Mouse (Mus musculus) lung, adult 18-20 months (tissue): ENCODE data around the gene Kbtbd7.
A peak's percentile ranks its signal among the peaks of the same experiment; 100 is the strongest.
"Not testable (repeated sequence)": the region's sequence is repeated elsewhere in the genome, so short reads cannot be mapped to it uniquely, and the experiment has no call there.

Source experiments
- DNase-seq, 2 experiments: peaks; one replicate each; pipeline ENCODE4 v3.0.0; 2022; ENCODE audit warnings: mixed read lengths in 2 of 2

Gene Kbtbd7

DNA sequence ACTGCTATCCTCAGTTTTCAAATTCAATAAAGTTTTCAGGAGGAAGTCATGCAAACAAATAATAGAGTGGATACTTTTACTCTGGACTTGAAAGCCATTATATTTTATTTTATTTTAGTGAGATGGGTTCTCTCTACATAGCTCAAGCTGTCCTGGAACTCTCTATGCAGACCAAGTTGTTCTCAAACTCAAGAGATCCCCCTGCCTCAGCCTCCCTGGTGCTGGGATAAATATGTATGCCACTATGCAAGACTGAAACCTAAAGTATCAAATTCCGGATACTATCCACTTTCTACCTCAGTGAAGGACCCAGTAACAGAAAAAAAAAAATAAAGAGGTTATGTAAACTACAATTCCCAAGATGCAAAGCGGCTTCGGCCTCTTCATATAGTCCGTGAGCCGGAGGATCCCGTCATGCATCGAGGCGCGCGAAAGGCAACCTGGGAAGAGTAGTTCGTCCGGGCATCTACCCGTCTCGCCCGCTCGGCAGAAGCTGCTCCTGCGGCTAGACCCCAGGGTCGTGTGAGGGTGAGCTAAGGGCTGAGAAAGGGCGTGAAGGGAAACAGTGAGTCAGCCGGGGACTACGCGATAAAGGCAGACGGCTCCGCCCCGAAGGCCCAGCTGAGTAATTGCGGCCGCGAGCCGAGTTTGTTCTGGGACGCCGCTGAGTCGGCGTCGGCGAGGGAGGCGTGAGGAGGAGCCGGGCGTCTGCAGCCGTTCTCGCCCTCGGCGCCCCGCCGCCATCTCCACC is at the start of gene Kbtbd7:
Gene Kbtbd7, plus strand, starts transcription at position 533 of the 751 bp plus-strand sequence.
- peak; percentile 97 for DNase-seq

DNA sequence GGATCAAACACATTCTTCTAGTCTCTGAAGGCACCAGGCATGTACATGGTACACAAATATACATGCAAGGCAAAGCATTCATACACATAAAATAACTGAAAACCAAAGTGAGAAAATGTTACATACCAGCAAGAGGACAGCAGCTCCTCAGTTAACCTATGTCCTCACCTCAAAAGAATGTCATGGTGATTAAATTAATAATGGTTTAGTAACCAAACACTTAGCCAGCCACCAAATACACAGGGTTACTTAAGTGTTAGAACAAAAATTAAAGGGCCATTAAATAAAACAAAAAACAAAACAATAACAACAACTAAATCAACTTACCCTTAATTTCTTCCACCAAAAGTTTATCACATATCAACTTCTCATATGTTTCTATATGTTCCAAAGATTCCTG is 49.3 kb upstream of the Kbtbd7 start:
- no peak for DNase-seq

DNA sequence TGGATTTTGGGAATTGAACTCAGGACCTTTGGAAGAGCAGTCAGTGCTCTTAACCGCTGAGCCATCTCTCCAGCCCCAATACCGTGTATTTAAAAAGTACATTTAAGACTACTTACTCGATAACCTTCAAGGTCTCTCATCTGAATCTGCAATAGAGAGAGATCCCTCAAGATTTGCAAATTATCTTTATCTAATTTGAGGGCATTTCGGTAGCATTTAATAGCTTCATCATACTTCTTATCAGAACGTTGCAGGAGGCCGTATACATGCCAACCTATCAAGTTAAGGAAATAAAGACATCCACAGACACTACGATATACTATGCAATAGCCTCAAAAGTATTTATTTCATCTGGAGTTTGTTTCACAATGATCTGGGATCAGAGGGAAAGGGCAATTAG is 43.2 kb upstream of the Kbtbd7 start:
- no peak for DNase-seq

DNA sequence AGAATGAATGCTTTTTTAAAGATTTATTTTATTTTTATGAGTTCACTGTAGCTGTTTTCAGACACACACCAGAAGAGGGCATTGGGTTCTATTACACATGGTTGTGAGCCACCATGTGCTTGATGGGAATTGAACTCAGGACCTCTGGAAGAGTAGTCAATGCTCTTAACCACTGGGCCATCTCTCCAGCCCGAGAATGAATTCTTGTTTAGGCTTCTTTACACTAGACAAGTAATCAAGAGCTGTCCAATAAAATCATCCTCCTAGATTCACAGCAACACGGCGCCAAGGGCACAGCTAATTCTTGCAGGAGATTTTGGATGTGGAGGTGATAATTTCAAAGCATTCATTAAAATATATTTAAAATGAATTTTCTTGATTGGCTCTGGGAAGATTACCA is 38.0 kb upstream of the Kbtbd7 start:
- no peak for DNase-seq

DNA sequence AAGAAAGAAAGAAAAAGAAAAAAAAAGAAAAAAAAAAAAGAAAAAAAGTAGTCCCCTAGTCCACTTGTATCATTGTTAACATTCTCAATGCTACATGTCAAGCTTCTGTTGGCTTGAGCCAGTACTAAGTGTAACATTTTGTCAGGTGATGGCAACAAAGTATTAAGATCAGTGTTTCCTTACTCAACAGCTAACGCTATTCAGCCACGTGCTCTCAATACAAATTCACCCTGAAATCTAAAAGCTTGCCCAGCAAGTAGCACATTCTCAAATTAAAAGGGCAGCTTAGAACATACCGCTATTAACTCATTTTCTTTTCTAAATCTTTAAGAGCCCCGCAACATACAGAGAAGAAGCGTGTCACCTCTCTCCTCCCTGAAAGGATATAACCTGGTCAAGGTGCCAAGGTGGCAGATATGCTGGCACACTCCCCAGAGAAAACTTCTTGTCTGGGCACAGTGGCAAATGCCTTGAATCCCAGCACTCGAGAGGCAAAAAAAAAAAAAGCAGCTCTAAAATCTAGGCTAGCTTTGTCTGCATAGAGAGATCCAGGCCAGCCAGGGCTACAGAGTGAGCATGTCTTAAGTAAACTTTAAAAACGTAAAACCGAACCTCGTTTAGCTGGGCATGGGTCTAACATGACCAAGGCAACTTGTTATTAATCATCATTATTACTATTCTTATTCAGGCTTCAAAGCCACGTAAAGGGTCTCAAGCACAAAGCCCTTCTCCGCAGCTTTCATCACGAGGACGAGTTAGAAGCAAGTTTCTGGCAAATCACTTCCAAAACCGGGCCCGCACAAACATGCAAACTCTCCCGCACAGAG is 36.7 kb upstream of the Kbtbd7 start:
- peak; percentile 31 to 43 for DNase-seq

DNA sequence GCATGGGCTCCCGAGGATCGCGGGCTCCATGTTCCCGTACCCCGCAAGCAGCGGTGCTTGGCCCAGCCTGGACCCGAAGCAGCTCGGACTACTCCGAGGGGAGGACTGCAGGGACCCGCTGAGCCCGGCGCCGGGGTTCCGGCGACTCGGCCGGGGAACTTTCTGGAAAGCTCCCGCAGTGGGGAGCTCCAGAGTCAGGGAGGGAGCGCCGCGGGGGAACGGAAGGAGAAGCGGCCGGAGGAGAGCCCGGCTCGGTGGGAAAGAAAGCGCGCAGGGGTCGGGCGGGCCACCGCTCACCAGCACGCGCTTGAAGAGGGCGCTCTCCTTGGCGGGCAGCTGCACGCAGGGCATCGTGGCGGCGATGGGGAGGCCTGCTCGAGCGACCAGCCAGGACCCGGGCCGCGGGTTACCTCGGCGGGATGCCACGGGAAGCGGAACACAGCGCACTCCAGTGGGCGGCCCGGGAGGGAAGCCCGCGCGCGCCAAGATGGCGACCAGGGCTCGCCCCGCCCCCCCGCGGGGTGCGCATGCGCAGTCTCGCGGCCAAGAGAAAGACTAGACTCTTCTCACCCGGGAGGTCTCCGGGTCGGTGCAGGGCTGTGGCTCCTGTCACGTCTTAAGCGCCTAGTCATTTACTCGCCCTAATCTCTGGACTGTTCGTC is 35.9 kb upstream of the Kbtbd7 start, which contains the start of gene Naa16:
Gene Naa16, minus strand, starts transcription at position 514 of the 662 bp plus-strand sequence.
- DNase-seq: peak; percentile 92 to 93

DNA sequence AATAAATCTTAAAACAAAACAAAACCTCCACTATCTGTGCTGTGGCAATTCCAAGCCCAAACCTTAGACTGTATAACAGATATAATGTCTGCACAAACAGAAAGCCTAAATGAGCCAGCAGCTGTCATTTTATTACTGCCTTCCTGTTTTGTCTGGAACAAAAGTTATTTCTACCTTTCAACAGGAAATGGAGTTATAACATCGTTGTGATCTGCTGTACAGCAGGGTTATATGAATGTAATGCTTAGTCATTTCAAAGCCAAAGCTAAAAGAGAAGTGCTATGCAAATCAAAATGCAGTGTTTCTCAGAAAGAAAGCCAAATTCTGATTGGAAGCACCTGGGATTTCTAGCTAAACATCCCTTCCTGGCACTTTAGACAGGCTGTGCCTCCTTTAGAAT is 33.0 kb upstream of the Kbtbd7 start:
- no peak for DNase-seq

DNA sequence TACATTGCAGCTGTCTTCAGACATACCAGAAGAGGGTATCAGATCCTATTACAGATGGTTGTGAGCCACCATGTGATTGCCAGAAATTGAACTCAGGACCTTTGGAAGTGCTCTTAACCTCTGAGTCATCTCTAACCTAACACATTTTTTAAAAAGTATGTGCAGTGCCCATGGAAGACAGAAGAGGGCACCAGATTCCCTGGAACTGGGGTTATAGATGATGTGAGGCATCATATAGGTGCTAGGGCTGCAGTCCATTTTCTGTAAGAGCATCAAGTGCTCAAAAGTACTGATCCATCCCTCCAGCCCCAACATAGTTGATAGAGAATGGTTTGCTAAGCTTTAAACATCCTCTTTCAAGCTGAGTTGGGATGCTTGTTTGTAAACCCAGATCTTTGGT is 31.7 kb upstream of the Kbtbd7 start:
- DNase-seq: peak in 1 of 2 experiments; percentile 34

DNA sequence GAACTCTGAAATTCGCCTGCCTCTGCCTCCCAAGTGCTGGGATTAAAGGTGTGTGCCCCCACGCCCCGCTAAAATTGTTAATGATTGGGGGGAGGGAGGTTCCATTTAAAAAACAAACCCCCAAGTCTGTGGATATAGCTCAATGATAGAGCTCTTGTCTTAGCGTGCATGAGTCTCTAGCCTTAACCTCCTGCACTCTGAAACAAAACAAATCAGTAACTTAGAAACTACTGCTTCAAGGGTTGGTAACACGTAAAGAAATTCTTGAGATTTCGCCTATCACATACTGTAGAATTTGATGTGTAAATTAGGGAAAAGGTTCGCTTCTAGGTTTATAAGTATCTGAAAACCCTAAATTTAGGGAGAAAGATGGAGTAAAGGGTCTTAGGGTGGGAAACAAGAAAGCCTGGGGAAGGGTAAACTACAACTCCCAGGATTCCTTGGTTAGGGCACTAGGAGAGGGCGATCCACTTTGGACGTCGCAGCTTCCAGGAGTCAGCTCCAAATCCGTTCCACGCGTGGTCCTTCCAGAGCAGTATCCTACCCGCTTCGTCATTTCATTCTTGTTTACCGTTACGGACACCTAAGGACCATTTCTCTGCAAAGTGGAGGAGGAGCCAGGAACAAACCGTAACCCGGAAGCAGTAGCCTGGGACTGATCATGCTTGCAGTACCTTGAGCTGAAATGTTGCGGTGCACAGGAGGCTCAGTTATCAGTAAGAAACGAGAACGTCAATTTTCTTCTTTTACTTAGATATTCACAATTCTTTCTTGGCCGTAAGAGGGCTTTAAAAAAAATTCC is 28.8 kb upstream of the Kbtbd7 start, which contains the start of gene Mtrf1:
Gene Mtrf1, plus strand, starts transcription at position 452 of the 802 bp plus-strand sequence.
- DNase-seq: peak; percentile 51 to 71

DNA sequence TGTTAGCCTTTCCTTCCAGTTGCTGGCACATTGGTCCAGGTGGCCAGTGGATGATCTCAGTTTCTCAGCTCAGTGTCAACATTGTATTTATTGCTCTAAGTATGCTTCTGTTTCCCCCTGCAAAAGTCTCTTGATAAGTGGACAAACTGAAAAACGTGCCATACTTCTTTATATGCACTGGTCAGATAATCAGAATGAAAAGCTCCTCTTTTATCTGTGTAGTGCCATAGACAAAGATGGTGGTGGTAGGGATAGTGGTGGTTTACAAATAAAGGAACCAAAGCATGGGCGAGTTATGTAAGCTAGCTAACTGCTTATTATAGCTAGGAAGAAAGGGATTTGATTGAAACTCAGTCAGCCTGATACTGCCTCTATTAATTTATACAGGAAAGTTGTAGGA is 18.7 kb upstream of the Kbtbd7 start:
- no peak for DNase-seq

DNA sequence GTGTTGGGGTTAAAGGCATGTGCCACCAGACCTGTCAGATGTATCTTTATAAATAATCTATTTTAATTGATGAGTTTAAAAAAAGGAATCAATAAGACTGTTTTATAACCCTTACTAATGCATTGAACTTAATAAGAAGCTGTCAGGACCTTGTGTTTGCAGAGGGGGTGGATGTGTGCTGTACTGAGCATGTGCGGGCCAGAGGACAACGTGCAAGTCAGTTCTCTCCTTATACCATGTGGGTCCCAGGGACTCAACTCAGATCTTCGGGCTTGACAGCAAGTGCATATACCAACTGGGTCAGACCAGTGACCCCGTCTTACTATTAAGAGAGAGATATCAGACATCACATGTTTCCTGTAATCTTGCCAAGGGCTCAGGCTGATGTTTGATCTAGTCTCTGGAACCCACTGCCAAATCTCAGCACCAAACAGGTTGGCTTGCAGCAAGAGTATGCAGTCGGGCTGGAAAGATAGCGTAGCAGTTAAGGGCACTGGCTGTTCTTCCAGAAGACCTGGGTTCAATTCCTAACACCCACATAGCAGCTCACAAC is 17.0 kb upstream of the Kbtbd7 start:
- DNase-seq: no peak

DNA sequence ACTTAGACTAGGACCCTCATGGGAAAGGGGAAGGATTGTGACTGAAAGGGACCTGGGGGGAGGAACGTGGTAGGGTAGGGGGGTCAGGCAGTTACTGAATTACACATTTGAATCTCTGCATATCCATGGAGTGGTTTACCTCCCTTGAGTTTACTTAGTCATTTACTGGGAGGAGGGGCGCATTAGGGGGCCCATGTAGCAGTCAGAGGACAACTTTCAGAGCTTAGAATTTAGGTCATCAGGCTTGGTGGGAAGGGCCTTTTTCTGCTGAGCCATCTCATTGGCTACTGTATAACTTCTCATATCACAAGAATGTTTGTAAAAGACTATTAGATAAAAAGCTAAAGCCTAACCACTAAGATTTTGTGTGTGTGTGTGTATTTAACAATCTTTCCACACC is 15.6 kb upstream of the Kbtbd7 start:
- DNase-seq: no peak

DNA sequence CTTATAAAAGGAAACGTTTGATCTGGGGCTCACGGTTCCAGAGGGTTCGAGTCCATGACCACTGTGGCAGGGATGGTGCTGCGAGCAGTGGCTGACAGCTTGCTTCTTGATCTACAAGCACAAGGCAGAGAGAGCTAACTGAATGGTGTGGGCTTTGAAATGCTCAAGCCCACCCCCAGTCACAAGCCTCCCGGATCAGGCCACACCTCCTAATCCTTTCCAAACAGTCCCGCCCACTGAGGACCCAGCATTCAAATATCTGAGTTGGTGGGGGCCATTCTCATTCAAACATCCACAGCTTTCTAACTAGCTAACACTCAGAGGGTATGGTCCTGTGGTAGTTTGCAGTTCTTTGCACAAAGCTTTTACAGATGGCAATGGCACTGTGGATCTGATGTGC is 13.2 kb upstream of the Kbtbd7 start:
- DNase-seq: no peak

DNA sequence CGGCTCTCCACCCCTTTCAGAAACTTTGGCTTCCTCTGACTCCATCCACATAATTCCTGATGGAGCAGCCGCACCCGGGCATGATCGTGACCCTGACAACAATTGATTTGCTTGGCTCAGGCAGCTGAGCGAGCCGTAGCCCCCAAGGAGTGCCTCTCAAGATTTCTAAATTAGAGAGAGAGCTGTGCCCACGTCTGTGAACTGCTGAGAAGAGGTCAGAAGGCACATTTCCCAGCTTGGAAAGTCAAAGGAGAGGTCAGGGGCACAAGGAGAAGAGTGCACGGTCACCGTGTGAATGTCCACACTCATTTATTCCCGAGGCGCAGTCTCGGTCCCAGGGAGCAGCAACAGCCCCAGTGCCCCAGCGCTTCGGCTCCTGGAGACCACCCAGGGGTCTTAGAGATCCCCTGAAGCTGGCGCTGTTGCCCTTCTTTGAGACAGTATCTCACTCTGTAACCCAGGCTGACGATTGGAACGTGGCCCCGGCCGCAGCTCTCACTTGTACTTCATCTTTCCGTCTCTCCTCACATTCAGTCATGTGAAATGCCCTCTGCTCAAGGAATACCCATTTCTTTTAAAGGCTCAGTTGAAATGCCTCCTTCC is 6.1 kb upstream of the Kbtbd7 start:
- DNase-seq: no peak

DNA sequence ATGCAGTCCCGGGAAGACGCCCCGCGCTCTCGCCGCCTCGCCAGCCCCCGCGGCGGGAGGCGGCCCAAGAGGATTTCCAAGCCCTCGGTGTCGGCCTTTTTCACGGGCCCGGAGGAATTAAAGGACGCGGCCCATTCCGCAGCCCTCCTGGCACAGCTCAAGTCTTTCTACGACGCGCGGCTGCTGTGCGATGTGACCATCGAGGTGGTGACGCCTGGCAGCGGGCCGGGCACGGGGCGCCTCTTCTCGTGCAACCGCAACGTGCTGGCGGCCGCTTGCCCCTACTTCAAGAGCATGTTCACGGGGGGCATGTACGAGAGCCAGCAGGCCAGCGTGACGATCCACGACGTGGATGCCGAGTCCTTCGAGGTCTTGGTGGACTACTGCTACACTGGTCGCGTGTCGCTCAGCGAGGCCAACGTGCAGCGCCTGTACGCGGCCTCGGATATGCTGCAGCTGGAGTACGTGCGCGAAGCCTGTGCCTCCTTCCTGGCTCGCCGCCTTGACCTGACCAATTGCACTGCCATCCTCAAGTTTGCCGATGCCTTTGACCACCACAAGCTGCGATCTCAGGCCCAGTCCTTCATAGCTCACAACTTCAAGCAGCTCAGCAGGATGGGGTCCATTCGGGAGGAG is 537 bp downstream of the Kbtbd7 start:
- not testable (repeated sequence) for DNase-seq

DNA sequence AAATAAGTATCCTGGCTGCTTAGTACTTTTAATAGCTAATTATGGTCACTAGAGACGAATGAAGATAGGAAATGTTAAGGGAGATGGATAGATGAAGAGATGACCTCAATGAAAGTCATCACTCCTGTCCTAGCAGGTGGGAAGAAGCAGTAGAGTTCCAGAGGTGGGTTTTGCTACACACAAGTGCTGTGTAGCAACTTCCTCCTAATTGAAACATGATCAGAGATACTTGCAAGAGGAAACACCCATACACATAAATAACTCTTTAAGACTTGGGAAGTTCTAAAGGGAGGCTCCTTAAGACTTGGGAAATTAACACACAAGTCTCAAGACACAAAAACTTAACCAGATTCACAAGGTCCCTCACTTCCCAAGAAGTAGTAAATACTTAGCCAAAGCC is 7.8 kb downstream of the Kbtbd7 start:
- DNase-seq: no peak

DNA sequence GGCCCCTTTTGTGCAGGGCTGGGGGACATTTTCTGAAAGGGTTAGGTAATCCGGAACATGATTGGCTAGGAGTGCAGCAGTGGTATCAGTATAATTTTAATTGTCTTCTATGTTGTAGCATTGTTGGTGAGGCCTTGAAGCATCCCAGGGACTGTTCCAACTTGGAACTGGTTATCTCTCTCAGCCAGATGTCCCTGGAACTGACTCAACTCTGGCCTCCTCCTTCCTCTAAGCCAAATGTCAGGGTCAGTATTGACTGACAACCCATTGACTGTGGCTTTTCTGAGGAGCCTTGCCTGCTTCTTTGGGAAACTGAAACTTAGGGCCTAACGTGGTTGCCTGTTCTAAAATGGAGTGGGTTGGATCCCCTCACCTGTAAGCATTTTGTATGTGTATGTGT is 14.3 kb downstream of the Kbtbd7 start:
- DNase-seq: no peak

DNA sequence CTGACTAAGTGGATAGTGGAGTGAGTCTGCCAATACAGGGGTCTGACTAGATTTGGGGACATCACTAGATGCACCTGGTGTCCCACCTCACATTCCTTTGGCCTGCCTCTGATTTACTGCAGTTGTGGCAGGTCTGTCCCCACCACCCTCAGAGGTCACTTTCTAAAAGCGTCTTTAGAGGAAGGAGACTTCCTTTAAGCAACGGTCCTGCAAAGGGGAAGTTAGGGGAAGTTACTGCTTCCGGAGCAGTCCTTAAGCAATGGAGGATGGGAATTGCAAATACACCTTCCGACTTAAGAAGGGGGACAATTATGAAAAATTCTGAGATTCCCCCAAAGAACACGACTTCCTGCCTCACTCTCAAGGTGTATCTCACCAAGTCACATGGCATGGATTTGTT is 15.1 kb downstream of the Kbtbd7 start:
- DNase-seq: peak in 1 of 2 experiments; percentile 10

DNA sequence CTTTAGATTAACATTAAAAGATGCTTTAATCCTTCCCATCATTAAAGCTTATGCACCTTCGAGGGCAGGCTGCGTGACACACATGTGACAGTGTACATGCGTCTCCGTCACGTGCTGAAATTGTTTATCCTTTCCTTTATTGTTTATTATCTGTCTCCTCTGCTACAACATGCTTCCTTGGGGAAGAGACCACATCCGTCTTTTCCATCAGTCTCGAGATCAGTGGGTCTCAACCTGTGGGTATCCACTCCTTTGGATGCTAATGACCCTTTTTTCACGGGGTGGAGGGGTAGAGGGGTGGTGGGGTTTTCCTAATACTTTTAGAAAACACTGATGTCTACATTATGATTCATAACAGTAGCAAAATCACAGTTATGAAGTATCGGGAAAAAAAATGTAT is 18.3 kb downstream of the Kbtbd7 start:
- DNase-seq: no peak

DNA sequence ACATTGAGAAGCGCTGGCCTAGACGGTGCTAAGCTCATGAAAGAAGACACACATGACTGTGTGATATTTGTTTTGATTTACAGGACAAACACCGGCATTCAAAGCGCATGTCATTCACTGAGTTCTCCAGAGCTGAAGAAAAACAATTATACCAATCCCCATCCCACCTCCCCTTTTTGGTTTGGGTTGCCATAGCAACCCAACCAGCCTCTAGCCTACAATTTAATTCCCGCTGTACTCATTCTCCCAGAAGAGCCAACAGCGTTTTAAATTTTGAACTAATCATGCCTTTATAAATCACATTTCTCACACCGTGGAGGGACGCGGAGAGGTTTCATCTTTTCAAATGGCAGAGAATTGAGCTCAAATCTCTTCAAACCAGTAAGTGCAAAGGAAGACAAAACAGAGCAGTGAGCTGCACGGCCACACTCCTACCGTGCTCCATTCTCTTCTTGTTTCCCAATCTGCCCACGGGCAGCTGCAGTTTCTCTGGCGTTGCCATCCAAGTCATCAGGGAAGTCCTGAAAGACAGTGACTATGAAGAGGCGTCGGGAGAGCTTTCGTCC is 18.8 kb downstream of the Kbtbd7 start:
- DNase-seq: no peak
